Mouse (Mus musculus): ENCODE data around the gene Echdc3.

- no peak for TF ChIP-seq CTCF (IDR thresholded peaks at IDR 0.05; ENCODE audit: extremely low read depth, insufficient read length, insufficient replicate concordance, low read depth, low read length)
- no peak for TF ChIP-seq POLR2A (IDR thresholded peaks at IDR 0.05; ENCODE audit: low read depth, low read length)
These were observed 25.4 kb upstream of the Echdc3 start for GRCm38 (mm10) chr2:6238244-6238643.

All from small intestine, adult 2 months (tissue).